Comparison of ENCODE assay signal across 17 mouse cellular contexts in genomic region chr10:78164786-78165185, GRCm38 (mm10).
"Had no signal": no experiment of that assay in that cellular context is flagged by ENCODE, and none has a peak within 500 bp of the region (broad histone marks: within the 10 kb centered on the region; RNA-seq: fewer than 3 reads in every experiment).

No protein-coding gene starts in this region.

- H3K9ac ChIP-seq: liver, embryonic 15.5 days; neural tube, embryonic 12.5 days had no signal

- DNase-seq: kidney, postnatal 25 days; layer of hippocampus, adult 9-11 months; layer of hippocampus, postnatal 36 days; lung, adult 2 months; lung, postnatal 36 days; midbrain, embryonic 14.5 days; retina, postnatal 1 day; right cerebral cortex, postnatal 4 days; spleen, adult 18-20 months; thymus, adult 18-20 months; thymus, postnatal 14 days had no signal

- H3K9me3 ChIP-seq: limb, embryonic 10.5 days; liver, embryonic 15.5 days; midbrain, embryonic 10.5 days; neural tube, embryonic 12.5 days had no signal

- H3K27me3 ChIP-seq: liver, embryonic 15.5 days; neural tube, embryonic 12.5 days had no signal

- ATAC-seq: lung, postnatal 0 days had no signal

- H3K27ac ChIP-seq: limb, embryonic 10.5 days; liver, embryonic 15.5 days; midbrain, embryonic 10.5 days; neural tube, embryonic 12.5 days had no signal

- H3K4me3 ChIP-seq: limb, embryonic 10.5 days; liver, embryonic 15.5 days; midbrain, embryonic 10.5 days; neural tube, embryonic 12.5 days had no signal

- H3K4me2 ChIP-seq: liver, embryonic 11.5 days; liver, embryonic 15.5 days; neural tube, embryonic 12.5 days had no signal
